Mouse (Mus musculus) ES-E14 (cell line): ENCODE data around the gene Fam240a.

ENCODE experiments used
- HCFC1 ChIP-seq: IDR thresholded peaks from 2 replicates; pipeline ENCODE4 v1.6.1; 2012; ENCODE audit warnings: low read length, inconsistent platforms, borderline replicate concordance; ENCODE audit not compliant: insufficient read depth
- MAFK ChIP-seq: IDR thresholded peaks from 2 replicates; pipeline ENCODE4 v1.6.1; 2014; ENCODE audit warnings: mild to moderate bottlenecking, low read depth, low read length, inconsistent platforms; ENCODE audit not compliant: insufficient read depth
- ZC3H11A ChIP-seq: IDR thresholded peaks from 2 replicates; pipeline ENCODE4 v1.6.1; 2012; ENCODE audit warnings: low read depth, mild to moderate bottlenecking, inconsistent platforms, low read length, borderline replicate concordance
- ZNF384 ChIP-seq: IDR thresholded peaks from 2 replicates; pipeline ENCODE4 v1.6.1; 2012; ENCODE audit warnings: low read depth, low read length, inconsistent platforms

DNA sequence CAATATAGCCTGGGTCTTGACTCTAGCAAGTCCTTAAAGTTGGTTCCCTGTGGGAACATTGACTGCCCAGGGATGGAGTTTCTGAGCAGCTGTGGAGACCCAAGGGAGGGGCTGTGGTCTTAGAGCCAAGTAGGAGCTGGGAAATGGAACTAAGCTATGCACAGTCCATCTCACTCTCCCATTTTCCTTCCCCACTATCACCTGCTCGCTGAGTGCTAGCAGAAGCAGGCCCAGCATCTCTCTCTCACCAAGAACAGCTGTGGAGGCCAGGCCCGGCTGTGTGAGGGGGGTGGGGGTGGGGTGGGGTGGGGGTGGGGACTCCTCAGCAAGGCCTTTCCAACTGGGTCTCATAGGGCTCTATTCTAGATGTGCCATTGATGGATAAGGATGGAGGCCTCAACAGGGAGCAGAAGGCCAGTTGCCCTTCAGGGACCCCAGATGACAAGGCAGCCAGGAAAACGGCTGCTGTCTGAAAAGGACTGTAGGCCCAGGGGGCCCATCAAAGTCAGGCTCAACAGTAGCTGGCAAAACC is 41.9 kb downstream of the Fam240a start:
- TF ChIP-seq ZC3H11A (no peak), HCFC1 (no peak), ZNF384 (no peak), MAFK (no peak)
